Mouse (Mus musculus) C2C12 (cell line): ENCODE results near the gene Trim41. TPM values are rescaled to one million over a fixed set of nuclear protein-coding genes. Genes with fewer than 3 reads are reported as not detected.

ENCODE experiments used
- H3K27me3 ChIP-seq: one replicate; pipeline ENCODE4 v1.6.1; 2011; ENCODE audit not compliant: control insufficient read depth, insufficient read depth, insufficient read length
- H3K36me3 ChIP-seq: one replicate; pipeline ENCODE4 v1.6.1; 2011; ENCODE audit not compliant: control insufficient read depth, insufficient read depth
- H3K4me3 ChIP-seq: one replicate; pipeline ENCODE4 v1.5.1; 2011; ENCODE audit warnings: mild to moderate bottlenecking, control low read depth; ENCODE audit not compliant: poor library complexity, insufficient read depth, severe bottlenecking
- H3K79me2 ChIP-seq: one replicate; pipeline ENCODE4 v1.6.1; 2011; ENCODE audit not compliant: control insufficient read depth, insufficient read depth
- H3K79me3 ChIP-seq: one replicate; pipeline ENCODE4 v1.6.1; 2011; ENCODE audit warnings: low read depth, control low read depth
- H3ac ChIP-seq: one replicate; pipeline ENCODE3; 2011; ENCODE audit warnings: low read depth; ENCODE audit not compliant: control insufficient read depth, insufficient read length
- CEBPB ChIP-seq: IDR thresholded peaks from one replicate; pipeline ENCODE4 v1.6.1; 2011; ENCODE audit warnings: low read depth, mild to moderate bottlenecking, control low read depth, moderate library complexity
- CTCF ChIP-seq: IDR thresholded peaks from one replicate; pipeline ENCODE4 v1.5.1; 2011; ENCODE audit not compliant: control insufficient read depth, insufficient read depth, insufficient read length
- FOSL1 ChIP-seq: IDR thresholded peaks from one replicate; pipeline ENCODE4 v1.8.0; 2011; ENCODE audit warnings: mild to moderate bottlenecking, low read length; ENCODE audit not compliant: poor library complexity, insufficient read depth, severe bottlenecking
- MAX ChIP-seq: IDR thresholded peaks from one replicate; pipeline ENCODE4 v1.6.1; 2011; ENCODE audit warnings: mild to moderate bottlenecking, control low read depth
- MYOD1 ChIP-seq: IDR thresholded peaks from one replicate; pipeline ENCODE4 v1.6.1; 2011; ENCODE audit warnings: low read depth; ENCODE audit not compliant: control insufficient read depth, insufficient read length
- MYOG ChIP-seq: IDR thresholded peaks from one replicate; pipeline ENCODE4 v1.6.1; 2011; ENCODE audit not compliant: control insufficient read depth, insufficient read length; ENCODE audit errors: extremely low read depth
- USF1 ChIP-seq: IDR thresholded peaks from one replicate; pipeline ENCODE4 v1.6.1; 2011; ENCODE audit warnings: low read depth, mild to moderate bottlenecking, control low read depth, moderate library complexity
- polyA plus RNA-seq: library from polyadenylated mRNA; unstranded; fragments of >200 nt; fragmentation: generic; extraction: Trizol; gene quantifications from one replicate; pipeline ENCODE4 v1.2.1, GENCODE M21; 2012; ENCODE audit warnings: missing spikeins

Gene Trim41
- polyA plus RNA-seq, 1 experiment, result 24.4 TPM

- Histone ChIP-seq H3K36me3 (peaks cover 98% of the 10 kb centered on the region), H3ac (no peak overlapping the region), H3K79me3 (peaks cover 12% of the 10 kb centered on the region), H3K27me3 (no peaks in the 10 kb centered on the region), H3K79me2 (peaks cover 25% of the 10 kb centered on the region), H3K4me3 (no peak overlapping the region)
- TF ChIP-seq MAX (no peak), USF1 (no peak), CEBPB (no peak), FOSL1 (no peak), MYOG (no peak), MYOD1 (no peak), CTCF (no peak)
Observed at GRCm38 (mm10) chr11:48809434-48809830, 7.7 kb downstream of the Trim41 start.

- Histone ChIP-seq H3K79me3 (peaks cover 14% of the 10 kb centered on the region), H3K27me3 (no peaks in the 10 kb centered on the region), H3K79me2 (peaks cover 25% of the 10 kb centered on the region), H3K4me3 (no peak overlapping the region), H3K36me3 (peaks cover 98% of the 10 kb centered on the region), H3ac (no peak overlapping the region)
- no peak for TF ChIP-seq FOSL1
- TF ChIP-seq CEBPB, result no peak
- no peak for TF ChIP-seq MYOG
- TF ChIP-seq USF1, result no peak
- no peak for TF ChIP-seq MYOD1
- no peak for TF ChIP-seq MAX
- TF ChIP-seq CTCF, result no peak
Observed at GRCm38 (mm10) chr11:48808737-48809433, 8.3 kb downstream of the Trim41 start.

- Histone ChIP-seq H3K79me3 (peaks cover 14% of the 10 kb centered on the region), H3K79me2 (peaks cover 25% of the 10 kb centered on the region), H3K4me3 (no peak overlapping the region), H3K27me3 (no peaks in the 10 kb centered on the region), H3K36me3 (peaks cover 98% of the 10 kb centered on the region), H3ac (no peak overlapping the region)
- TF ChIP-seq CEBPB (no peak), MYOD1 (no peak), USF1 (no peak)
Observed at GRCm38 (mm10) chr11:48808304-48808646, 8.9 kb downstream of the Trim41 start.

- TF ChIP-seq MAX, result no peak
- no peak for TF ChIP-seq FOSL1
- TF ChIP-seq CTCF, result no peak
- no peak for TF ChIP-seq MYOG
- no peak for TF ChIP-seq CEBPB
- no peak for TF ChIP-seq MYOD1
- no peak for TF ChIP-seq USF1
- H3K4me3 ChIP-seq, result no peak overlapping the region
- H3K36me3 ChIP-seq, result peaks cover 98% of the 10 kb centered on the region
- peaks cover 26% of the 10 kb centered on the region for H3K79me2 ChIP-seq
- H3K79me3 ChIP-seq, result peaks cover 19% of the 10 kb centered on the region
- no peak overlapping the region for H3ac ChIP-seq
- H3K27me3 ChIP-seq, result no peaks in the 10 kb centered on the region
Observed at GRCm38 (mm10) chr11:48807563-48808303, 9.4 kb downstream of the Trim41 start.

- Histone ChIP-seq H3K27me3 (no peaks in the 10 kb centered on the region), H3ac (no peak overlapping the region), H3K79me2 (peaks cover 33% of the 10 kb centered on the region), H3K36me3 (peaks cover 98% of the 10 kb centered on the region), H3K4me3 (no peak overlapping the region), H3K79me3 (peaks cover 26% of the 10 kb centered on the region)
- TF ChIP-seq MYOD1, result no peak
- TF ChIP-seq MYOG, result no peak
- no peak for TF ChIP-seq USF1
- TF ChIP-seq CEBPB, result no peak
- no peak for TF ChIP-seq MAX
- no peak for TF ChIP-seq CTCF
- no peak for TF ChIP-seq FOSL1
Observed at GRCm38 (mm10) chr11:48806856-48807562, 10.1 kb downstream of the Trim41 start.
